In the genomic region with DNA sequence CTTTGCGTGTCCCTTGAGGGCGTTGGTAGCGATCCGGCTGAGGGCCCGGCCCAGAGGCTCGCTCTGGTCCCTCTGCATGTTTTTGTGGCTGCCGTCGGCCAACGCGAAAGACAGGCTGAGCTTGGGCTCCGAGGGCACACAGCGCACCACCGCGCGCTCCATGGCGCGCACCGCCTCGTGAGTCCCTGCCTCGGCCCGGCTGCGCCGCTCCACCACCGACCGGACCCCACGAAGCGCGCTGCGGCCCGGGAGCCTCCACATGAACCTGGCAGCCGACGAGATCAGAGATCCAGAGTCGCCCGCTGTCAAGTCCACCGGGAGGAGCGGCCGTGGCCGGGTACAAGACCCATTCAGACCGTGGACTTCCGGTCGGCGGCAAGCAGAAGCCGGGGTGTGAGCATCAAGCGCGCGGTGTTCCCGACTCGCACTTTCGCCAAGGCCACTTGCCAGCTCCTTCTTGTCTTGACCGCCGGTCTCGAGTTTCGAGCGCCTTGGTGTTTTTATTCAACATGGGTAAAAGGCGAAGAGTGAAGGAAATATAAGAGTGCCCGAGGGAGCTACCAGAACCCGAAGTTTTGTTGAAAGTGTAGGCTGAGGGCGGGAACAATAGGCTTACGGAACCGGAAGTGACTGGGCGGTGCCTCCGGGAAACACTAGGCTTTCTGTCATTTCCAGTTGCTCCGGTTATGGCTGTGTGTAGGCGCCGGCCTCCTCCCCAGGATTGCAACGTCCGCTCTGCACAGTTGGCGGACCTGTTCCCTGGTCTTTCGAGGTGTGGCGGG, we compare ENCODE assay signal across 8 mouse cellular contexts. TPM values are rescaled to one million over a fixed set of nuclear protein-coding genes. Genes with fewer than 3 reads are reported as not detected.
DNase-seq lines count a peak whose midpoint lies in the region; ATAC-seq and TF ChIP-seq lines count a peak whose summit lies in the region.

A gene (minus strand): TSS at position 592 of the 782 bp plus-strand sequence.

- DNase-seq in heart, postnatal 10 days = peak; percentile 92
- peak; percentile 82 for DNase-seq in large intestine, adult 2 months (ENCODE audit: low read depth, low spot score)
- DNase-seq in liver, postnatal 0 days = peak; percentile 89
- DNase-seq in testis, postnatal 10 days (ENCODE audit: low spot score) = peak; percentile 86

- peak within 1 kb of the TSS; percentile 80 for H3K9ac ChIP-seq in ES-Bruce4 (ENCODE audit: low read depth, poor library complexity, severe bottlenecking)
- H3K9ac ChIP-seq in forebrain, embryonic 13.5 days = peak within 1 kb of the TSS; percentile 93
- peak within 1 kb of the TSS; percentile 75 for H3K9ac ChIP-seq in liver, postnatal 0 days (replicated peaks)
- H3K9ac ChIP-seq in neural tube, embryonic 14.5 days (replicated peaks; ENCODE audit: low read depth, low read length) = peak within 1 kb of the TSS; percentile 87

- no peaks in the 10 kb centered on the region for H3K9me3 ChIP-seq in ES-Bruce4 (replicated peaks; ENCODE audit: control insufficient read depth, insufficient read depth, low read length, poor library complexity, severe bottlenecking)
- H3K9me3 ChIP-seq in forebrain, embryonic 13.5 days (replicated peaks) = no peaks in the 10 kb centered on the region
- H3K9me3 ChIP-seq in liver, postnatal 0 days (ENCODE audit: low read length) = no peaks in the 10 kb centered on the region
- H3K9me3 ChIP-seq in neural tube, embryonic 14.5 days (ENCODE audit: control insufficient read depth, low read length) = no peaks in the 10 kb centered on the region

- peak; percentile 94 for ATAC-seq in cerebellum, adult (ENCODE audit: insufficient number of reproducible peaks, low FRiP score, low TSS enrichment)
- peak; percentile 95 for ATAC-seq in forebrain, embryonic 13.5 days
- ATAC-seq in liver, postnatal 0 days = peak; percentile 89
- peak; percentile 94 for ATAC-seq in neural tube, embryonic 14.5 days (ENCODE audit: low read depth)

- no peak for TF ChIP-seq EP300 in ES-Bruce4 (IDR thresholded peaks at IDR 0.05; ENCODE audit: insufficient read depth, low read depth, low read length)
- peak; percentile 75 for TF ChIP-seq EP300 in liver, postnatal 0 days (IDR thresholded peaks at IDR 0.05; ENCODE audit: low read depth)

- H3K27ac ChIP-seq in ES-Bruce4 (ENCODE audit: insufficient read depth, low read length) = peak within 1 kb of the TSS; percentile 55
- peak within 1 kb of the TSS; percentile 90 for H3K27ac ChIP-seq in forebrain, embryonic 13.5 days
- peak within 1 kb of the TSS; percentile 95 for H3K27ac ChIP-seq in liver, postnatal 0 days (ENCODE audit: low read depth)
- H3K27ac ChIP-seq in neural tube, embryonic 14.5 days (ENCODE audit: low read depth, low read length) = peak within 1 kb of the TSS; percentile 83

- peak within 1 kb of the TSS; percentile 100 for H3K4me2 ChIP-seq in forebrain, embryonic 13.5 days
- H3K4me2 ChIP-seq in liver, postnatal 0 days (ENCODE audit: low read depth, low read length) = peak within 1 kb of the TSS; percentile 91
- peak within 1 kb of the TSS; percentile 96 for H3K4me2 ChIP-seq in neural tube, embryonic 14.5 days (ENCODE audit: low read depth, low read length)

- TF ChIP-seq POLR2A in ES-Bruce4 (IDR thresholded peaks at IDR 0.05; ENCODE audit: insufficient read depth, low read length) = peak; percentile 26

- peaks cover 20% of the 10 kb centered on the region for H3K36me3 ChIP-seq in ES-Bruce4 (ENCODE audit: control insufficient read depth, insufficient read depth, low read length, poor library complexity, severe bottlenecking)
- H3K36me3 ChIP-seq in forebrain, embryonic 13.5 days (ENCODE audit: poor library complexity, severe bottlenecking) = peaks cover 18% of the 10 kb centered on the region
- H3K36me3 ChIP-seq in liver, postnatal 0 days (replicated peaks; ENCODE audit: insufficient read depth, low read length) = peaks cover 16% of the 10 kb centered on the region
- peaks cover 4% of the 10 kb centered on the region; the same call in 1 of the 2 replicates for H3K36me3 ChIP-seq in neural tube, embryonic 14.5 days (ENCODE audit: control insufficient read depth, insufficient read depth, low read length)

- WGBS in forebrain, embryonic 13.5 days = under 1% methylated on average over 70 of the region's 70 CpGs
- under 1% methylated on average over 68 of the region's 70 CpGs for WGBS in large intestine, adult 2 months
- WGBS in liver, postnatal 0 days (ENCODE audit: insufficient replicate concordance) = under 1% methylated on average over 70 of the region's 70 CpGs
- under 1% methylated on average over 70 of the region's 70 CpGs for WGBS in neural tube, embryonic 14.5 days

- TF ChIP-seq CTCF in ES-Bruce4 (IDR thresholded peaks at IDR 0.05; ENCODE audit: low read depth, low read length) = no peak
- TF ChIP-seq CTCF in liver, postnatal 0 days (IDR thresholded peaks at IDR 0.05; ENCODE audit: low read depth) = no peak

- no peaks in the 10 kb centered on the region for H3K4me1 ChIP-seq in ES-Bruce4 (ENCODE audit: control insufficient read depth, insufficient read depth, low read length)
- peaks cover 33% of the 10 kb centered on the region for H3K4me1 ChIP-seq in forebrain, embryonic 13.5 days
- H3K4me1 ChIP-seq in liver, postnatal 0 days (ENCODE audit: insufficient read depth) = peaks cover 15% of the 10 kb centered on the region
- peaks cover 23% of the 10 kb centered on the region for H3K4me1 ChIP-seq in neural tube, embryonic 14.5 days (ENCODE audit: control insufficient read depth, insufficient read depth, low read length)

- intact Hi-C loops in heart, postnatal 10 days (cut with DNase I) = loop anchor here (2.0 to 10.0 kb wide), 2 partner anchors 31 to 425 kb away; a partner anchor contains a TSS

- no peaks in the 10 kb centered on the region for H3K27me3 ChIP-seq in ES-Bruce4 (ENCODE audit: control insufficient read depth, insufficient read depth, low read length, poor library complexity, severe bottlenecking)
- H3K27me3 ChIP-seq in forebrain, embryonic 13.5 days = no peaks in the 10 kb centered on the region
- no peaks in the 10 kb centered on the region for H3K27me3 ChIP-seq in liver, postnatal 0 days (ENCODE audit: insufficient read depth, low read length)
- no peaks in the 10 kb centered on the region; the same call in 1 of the 2 replicates for H3K27me3 ChIP-seq in neural tube, embryonic 14.5 days (ENCODE audit: control insufficient read depth, insufficient read depth, low read length)

- peak within 1 kb of the TSS; percentile 75 for H3K4me3 ChIP-seq in ES-Bruce4 (ENCODE audit: low read depth, low read length)
- peak within 1 kb of the TSS; percentile 98 for H3K4me3 ChIP-seq in forebrain, embryonic 13.5 days
- peak within 1 kb of the TSS; percentile 79 for H3K4me3 ChIP-seq in liver, postnatal 0 days (ENCODE audit: low read depth, low read length)
- H3K4me3 ChIP-seq in neural tube, embryonic 14.5 days (ENCODE audit: low read depth, low read length) = peak within 1 kb of the TSS; percentile 88

RNA-seq across cellular contexts. Expression of the gene that starts here (rescaled TPM):
- 8.5 TPM in 2 replicates for polyA plus RNA-seq in ES-Bruce4 (2011; ENCODE audit: insufficient read depth, insufficient read length, low read depth, missing spikeins)
- polyA plus RNA-seq in forebrain, embryonic 13.5 days (2015; fragmentation: Nextera tagmentation; extraction: Ambion mirVana) = 11.3 and 12.5 TPM in 2 replicates
- total RNA-seq in heart, postnatal 10 days (2021) = 1 to 10 TPM; 5.8 to 6.1 TPM
- polyA plus RNA-seq in large intestine, adult 2 months (2012; rRNA removed) = 3.6 and 6.4 TPM in 2 replicates
- 3.9 and 4.3 TPM in 2 replicates for polyA plus RNA-seq in liver, postnatal 0 days (2015; fragmentation: Nextera tagmentation; extraction: Ambion mirVana)
- polyA plus RNA-seq in neural tube, embryonic 14.5 days (2014; fragmentation: Nextera tagmentation; extraction: Ambion mirVana) = 13.7 and 13.8 TPM in 2 replicates

Comparison
In these comparisons a context has a peak if more than half of its experiments do, and no peak if none do; other contexts are left out.
1. Peak in every context shown above with its lines: DNase-seq, ATAC-seq, H3K4me3 ChIP-seq and H3K27ac ChIP-seq.